Mouse (Mus musculus): Measurements from ENCODE around the gene Ankrd13d.

Gene Ankrd13d

DNA sequence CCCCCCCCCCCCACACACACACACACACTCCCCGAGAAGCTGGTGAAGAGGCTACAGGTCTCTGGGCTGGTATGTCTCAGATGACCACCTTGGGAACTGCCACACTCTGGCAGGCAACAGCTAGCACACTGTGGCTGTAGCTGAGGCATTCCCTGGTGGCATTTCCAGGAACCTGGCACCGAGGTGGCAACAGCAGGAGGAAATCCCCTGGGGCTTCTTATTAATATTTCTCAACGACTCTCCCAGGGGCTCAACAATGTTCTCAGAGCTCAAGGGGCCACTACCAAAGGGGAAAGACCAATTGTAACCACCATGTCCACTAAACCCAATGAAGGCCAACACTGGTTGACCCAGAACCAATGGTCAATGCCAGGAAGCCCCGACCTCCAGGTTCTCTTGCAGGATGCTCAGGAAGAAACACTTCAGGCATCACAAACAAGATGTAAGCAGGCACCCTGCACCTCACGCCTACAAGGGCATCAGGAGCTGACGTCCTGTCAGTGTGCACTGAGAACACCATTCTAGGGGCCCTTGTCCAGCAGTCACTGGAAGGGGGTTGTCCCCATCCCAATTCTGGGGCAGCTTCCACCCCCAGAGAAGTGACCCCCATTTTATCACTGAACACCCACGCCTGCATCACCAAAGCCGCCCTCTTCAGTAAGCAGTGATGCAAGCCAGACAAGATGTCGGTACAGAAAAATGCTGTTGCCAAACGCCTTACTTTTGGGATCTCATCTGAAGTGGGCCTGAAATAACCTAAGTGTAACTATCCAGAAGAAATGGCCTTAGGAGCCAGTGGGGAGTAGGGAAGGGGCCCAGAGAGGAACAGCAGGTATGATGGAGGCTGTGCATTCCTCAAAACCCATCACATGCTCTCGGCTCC is 18.2 kb upstream of the Ankrd13d start:
- DNase-seq = no peak

DNA sequence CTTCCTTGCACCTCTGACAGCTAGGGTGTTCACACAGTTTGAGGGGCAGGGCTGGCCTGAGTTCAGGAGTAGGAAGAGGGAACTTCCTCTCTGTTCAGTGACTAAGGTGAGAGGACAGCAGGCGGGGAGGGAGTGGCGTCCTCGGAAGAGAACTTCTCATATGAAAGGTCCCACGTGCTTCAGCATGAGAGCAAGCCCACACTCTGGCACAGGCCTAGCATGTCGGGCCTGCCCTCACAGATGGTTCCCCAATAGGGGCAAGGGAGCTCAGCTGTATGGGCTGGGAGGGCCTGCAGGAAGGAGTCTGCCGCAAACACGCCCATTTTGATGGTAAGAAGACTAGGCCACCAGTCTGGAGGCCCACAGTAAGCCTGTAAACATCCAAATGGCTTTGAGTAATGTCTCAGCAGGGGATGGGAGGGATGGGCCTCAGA is 17.4 kb upstream of the Ankrd13d start:
- DNase-seq = no peak

DNA sequence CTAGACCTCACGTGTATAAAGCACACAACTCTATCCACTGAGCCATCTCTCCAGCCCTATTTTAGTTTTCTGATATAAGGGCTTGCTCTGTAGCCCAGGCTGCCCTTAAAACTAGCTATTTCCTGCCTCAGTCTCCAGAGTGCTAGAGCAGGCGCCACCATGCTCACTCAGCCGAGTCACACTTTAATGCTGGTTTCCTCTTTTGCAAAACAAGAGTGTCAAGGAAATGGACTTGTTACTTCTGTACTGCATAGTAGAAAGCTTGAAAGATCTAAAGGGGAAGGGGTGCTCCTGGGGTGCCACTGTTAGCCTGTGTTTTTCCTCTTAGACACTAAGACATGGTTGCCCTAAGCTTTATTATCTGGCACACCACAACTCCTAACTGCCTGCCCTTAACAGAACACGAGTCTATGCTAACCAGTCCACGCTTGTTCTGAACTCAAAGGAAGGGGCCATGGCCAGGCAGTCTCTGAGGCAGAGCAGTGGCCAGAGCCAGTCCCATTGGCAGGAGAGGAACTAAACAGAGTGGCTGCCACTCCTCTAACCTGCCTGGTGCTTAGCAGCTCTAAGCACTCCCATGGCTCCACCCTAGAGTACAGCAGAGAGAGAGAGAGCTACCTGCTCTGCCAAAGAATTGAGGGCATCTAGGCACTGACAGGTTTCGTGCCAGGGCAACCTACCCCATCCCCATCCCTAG is 16.8 kb upstream of the Ankrd13d start:
- DNase-seq = no peak

DNA sequence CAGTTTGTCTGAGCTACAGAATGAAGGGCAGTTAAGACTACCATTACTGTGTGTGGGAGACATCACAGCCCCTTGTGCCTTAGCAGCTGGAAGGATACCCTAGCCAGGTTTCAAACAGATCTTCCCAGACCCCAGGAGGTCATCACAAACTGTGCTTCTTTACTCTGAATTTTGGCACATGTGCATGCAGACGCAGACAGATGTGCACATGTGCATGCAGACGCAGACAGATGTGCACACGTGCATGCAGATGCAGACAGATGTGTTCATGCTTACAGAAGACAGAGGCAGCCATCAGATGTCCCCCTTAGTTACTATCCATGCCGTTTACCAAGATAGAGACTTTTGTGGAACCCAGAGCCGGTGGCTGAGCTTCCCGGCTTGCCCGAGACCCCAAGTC is 16.2 kb upstream of the Ankrd13d start:
- DNase-seq = no peak

DNA sequence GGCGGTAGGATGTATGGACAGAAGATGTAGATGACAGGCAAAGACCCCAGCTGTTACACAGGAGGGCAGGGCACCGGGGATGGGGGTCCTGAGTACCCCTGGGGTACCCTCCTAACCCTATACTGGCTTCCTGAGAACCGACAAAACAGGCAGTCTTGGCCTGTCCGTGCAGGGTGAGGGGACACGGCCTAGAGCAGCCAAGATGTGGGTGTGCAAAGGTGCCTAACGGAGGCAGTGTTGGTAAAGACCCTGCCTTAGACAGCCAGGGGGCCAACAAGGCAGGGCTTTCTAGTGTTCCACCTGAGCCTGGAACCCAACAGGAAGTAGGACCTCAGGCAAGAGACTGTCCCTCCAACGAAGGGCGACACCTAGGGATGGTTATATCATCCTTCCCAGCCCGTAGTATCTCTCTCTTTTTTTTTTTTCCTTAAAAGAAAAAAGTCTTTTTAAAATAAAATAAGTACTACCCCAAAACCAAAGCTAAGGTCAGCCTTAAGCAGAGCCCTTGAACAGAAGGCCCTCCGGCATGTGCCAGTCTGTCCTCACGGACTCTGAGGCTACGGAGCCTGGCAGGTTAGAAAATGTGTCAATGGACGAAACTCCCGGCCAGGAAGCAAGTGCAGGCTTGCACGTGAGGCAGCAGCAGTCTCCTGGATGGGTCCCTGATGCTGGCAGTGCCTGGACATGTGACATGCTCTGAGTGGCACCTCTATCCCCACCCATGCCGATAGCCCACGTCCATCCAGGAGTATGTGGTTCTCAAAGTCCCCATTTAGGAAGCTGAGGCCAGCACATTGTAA is 15.6 kb upstream of the Ankrd13d start:
- DNase-seq = no peak

DNA sequence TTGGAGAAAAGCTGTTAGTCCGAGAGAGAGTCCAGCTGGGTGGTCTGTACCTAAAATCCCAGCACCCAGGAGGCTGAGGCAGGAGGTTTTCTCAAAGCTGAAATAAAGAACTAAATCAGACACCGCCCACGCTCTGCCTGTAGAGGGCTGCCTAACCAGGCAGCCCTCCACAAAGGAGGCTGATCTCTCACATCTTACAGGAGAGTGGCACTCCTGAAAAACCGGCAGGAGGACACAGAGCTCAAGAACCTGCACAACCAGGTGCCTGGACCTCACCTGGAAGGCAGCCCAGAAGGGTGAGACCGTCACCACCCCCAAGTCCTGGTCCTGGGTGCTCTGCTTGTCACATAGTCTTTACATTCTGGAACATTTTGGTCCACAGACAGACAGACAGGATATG is 14.9 kb upstream of the Ankrd13d start:
- no peak for DNase-seq

DNA sequence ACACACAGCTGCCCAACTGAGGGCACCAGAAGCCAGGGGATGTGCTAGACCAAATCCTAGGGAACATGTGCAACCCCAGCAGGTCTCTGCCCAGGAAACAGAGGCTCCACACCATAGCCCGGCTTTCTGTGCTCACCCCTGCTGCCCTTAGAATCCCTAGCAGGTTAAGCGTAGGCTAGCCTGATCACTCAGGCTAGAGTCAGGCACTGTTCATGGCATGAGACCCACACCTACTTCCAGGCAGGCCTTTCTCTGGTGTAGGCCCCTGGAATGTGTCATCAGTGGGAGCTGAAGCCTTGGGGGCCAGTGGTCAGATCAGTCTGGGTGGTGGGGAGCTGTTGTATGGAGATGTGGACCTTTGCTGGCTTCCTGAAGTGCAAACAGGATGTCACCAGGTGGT is 13.7 kb upstream of the Ankrd13d start:
- DNase-seq = no peak

DNA sequence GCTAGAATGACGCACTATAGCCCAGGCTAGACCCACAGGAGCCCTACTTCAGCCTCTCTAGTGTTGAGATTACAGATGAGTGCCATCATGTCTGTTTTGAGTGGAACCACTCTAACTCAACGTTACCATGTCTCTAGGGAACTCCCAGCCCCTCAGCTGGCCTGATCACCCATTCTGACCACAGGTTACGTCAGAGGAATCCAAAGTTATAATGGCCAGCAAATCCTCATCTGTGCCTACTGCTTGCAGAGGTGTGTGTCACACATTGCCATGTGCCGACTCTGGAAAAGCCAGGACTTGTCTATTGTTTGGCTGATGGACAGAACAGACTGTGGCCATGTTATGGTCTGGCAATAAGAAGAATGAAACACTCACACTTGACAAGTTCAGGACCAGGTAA is 12.5 kb upstream of the Ankrd13d start:
- no peak for DNase-seq

DNA sequence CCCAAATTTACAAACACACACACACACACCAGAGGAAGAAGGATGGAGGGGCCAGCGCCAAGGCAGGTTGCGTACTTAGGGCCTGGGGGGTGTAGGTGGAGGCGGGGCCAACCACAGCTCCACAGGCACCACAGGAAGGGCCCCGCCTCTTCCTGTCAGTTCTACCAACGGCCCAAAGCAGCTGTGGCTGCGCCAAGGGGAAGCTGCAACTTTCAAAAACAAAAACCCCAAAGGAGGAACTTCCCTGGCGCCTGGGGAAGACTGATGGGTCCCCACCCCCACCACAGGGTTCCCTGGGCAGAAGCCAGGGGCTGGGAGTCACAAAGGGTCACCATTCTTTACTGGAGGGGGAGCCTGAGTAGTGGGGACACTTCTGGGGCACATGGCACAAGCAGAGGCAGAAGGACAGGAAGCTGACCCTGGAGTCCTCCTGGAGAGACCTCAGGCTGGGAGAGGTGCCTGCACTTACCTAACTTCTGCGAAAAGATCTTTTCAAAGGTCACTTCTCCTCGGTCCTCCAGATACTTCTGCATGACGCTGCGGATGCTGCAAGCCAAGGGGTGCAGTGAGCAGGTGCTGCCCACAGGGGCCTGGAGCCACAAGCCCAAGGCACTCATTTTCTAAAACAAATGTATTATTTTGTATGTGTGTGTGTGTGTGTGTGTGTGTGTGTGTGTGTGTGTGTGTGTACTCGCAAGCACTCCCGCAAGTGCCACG is 11.6 kb upstream of the Ankrd13d start:
- peak; percentile 66 to 74 for DNase-seq

DNA sequence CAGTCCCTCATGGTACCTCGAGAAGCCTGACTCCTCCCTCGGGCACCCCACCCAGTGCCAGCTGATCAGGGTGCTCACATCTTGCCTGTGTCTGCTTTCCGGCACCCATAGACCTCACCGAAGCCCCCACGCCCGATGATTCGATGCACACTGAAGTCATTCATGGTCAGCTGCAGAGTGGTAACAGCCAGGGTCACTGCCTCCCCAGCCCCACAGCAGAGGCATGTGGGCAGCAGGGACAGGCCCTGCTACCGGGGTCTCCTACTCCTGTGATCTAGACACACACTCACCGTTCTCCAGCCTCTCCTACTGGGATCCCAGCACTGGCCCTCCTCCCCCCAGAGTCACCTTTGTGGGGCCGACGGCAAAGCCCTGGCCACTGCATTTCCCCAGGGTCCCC is 8.2 kb upstream of the Ankrd13d start:
- no peak for DNase-seq

DNA sequence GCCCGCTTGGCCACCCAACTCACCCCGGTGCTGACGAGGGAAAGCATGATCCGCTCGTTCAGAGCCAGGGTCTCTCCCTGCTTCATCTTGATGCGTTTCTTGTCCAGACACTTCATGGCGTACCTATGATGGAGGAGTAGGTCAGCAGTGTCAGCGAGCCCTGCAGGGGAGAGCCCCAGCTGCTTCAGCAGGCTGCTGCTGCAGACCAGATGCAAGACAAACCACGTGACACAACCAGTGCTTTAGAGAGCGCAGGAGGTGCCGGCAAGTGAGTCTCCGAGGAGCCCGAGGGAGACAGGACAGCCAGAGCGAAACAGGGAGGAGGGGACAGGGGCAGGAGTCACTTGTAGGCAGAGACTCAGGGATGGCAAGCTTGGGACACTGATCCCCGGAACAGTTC is 7.8 kb upstream of the Ankrd13d start:
- DNase-seq = no peak

DNA sequence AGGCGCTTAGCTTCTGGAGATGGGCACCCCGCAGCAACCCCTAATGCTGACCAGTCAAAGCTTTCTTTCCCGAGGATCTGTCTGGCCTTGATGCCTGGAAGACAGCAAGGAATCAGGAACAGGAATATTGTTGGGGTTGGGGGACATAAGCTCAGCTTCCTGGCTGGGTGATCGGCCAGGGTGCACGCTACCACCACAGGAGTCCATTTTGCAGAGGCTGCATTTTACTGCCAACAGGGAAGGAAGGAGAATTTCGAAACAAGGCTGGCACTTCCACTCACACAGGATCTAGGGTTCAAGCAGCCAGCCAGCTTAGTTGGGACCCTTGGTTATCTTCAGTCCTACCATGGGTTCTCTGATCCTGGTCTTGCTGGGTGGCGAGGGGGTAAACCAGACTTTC is 716 bp upstream of the Ankrd13d start:
- no peak for DNase-seq

DNA sequence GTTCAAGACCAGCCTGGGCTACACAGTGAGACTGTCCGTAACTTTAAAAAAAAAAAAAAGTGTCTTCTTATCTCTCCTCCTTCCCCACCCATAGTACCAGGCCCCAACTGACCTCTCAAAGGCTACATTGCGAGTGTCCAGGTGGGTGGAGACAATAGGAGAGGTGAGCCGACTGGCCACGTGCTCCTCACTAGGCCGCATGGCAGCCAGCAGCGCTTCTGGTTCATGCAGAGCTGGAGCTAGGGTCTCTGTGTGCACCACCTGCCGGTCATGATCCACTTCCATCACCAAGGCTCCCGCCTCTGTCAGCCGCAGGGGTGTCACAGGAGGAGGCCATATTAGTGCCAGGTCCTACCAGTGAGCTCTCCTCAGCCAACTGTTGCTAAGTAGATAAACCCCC is 2.5 kb downstream of the Ankrd13d start:
- no peak for DNase-seq

DNA sequence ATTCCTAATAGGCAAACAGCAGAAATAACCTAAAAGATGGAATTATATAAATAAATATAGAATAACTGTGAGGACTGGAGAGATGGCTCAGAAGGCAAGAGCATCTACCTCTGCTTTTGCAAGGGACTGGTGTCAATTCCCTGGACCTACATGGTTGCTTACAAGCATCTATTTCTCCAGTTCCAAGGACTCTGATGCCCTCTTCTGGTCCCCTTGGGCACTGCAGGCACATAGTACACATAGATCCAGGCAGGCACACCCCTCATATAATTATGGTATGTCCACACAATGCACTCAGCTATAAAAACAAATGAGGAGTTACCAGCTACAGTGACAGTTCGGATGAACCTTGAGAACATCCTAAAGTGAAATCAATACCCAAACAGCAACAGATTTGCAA is 3.5 kb downstream of the Ankrd13d start:
- no peak for DNase-seq

DNA sequence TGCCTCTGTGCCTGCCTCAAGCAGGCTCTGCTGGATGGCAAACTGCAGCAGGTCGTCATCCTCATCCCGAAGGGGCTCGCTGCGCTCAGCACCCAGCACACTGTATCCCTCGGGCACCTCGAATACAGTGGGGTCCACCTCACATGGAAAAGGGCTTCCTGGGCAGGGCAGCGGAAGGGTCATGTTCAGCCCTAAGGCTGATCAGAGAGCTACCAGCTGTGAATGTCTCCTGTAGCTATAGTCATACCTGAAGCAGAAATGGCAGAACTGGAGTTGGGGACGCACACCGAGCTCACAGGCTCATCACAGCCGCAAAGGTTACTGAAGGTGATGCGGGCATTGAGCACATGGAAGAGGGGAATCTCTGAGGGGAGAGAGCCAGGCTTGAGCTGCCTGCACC is 12.0 kb downstream of the Ankrd13d start:
- DNase-seq = no peak

DNA sequence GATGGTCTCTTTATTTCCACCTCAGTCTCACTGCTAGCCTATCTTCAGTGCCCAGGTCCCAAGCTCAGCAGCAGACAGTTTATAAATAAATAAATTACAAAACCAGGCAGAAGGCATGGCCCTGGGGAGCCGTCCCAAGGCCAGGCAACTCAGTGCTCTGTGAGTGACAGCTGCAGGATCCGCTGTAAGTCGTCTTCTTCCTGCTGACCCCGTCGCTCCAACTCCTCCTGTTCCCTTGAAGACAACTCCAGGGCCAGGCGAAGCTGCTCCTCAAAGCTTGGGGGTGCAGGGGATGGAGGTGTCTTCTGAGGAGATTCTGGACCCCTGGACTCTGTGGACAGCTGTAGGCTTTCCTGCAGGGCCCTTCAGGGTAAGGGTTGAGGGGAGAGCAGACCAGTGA is 12.8 kb downstream of the Ankrd13d start:
- no peak for DNase-seq

DNA sequence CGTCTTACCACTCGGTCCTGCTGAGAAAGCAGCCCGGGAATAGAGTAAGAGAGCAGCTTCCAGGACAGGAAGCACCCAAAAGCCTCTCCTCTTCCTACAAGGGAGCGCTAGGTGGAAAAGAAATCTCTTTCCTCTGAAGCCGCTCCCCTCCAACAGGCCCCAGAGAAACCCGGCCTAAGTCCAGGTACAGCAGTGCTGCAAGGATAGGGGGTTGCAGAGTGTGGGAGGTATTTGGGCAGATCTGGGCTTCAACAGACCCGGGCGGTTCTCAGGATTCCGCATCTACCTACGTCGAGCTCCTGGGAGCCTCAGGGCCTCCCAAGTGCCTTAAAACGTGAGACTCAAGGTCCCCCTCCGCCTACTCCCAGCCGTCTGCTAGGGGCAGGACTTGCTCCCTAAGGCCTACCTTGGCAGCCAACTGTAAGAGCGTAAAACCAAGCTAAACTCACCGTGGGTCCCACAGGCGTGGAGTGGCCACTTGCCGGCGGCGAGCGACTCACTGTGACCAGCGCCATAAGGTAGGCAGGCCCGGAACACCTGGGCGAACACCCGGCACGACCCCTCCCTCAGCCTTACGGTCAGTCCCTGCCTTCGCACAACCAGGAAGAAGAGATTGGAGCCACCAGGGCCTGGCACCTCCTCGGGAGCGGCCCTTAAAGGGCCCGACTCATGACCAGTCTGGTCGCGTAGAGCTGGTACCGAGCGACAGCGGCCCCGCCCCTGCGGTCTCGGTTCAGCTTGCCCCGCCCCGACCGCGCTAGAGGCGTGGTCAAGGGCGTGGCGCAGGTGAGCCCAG is 14.2 kb downstream of the Ankrd13d start, which contains the start of gene Ssh3:
Ssh3 (minus strand) TSS at position 615 of the 796 bp plus-strand sequence.
- DNase-seq = peak; percentile 90 to 92

DNA sequence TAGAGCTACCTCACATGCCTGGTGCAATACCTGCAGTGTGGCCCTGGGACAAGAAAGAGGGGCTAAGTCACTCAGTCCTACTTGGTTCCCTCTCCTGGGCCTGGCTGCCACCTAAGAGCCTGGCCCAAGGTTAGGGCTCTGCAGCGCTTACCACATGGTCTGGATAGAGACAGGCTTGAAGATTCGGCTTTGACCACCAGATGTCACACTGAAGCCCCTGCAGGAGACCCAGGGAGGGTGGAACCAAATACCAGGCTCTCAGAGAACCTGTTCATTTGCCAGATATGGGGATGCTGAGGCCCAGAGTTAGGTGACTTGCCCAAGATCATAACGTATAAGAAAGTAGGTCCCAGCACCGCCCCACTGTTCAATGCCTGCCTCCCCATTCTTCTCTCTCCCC is 17.0 kb downstream of the Ankrd13d start:
- no peak for DNase-seq

DNA sequence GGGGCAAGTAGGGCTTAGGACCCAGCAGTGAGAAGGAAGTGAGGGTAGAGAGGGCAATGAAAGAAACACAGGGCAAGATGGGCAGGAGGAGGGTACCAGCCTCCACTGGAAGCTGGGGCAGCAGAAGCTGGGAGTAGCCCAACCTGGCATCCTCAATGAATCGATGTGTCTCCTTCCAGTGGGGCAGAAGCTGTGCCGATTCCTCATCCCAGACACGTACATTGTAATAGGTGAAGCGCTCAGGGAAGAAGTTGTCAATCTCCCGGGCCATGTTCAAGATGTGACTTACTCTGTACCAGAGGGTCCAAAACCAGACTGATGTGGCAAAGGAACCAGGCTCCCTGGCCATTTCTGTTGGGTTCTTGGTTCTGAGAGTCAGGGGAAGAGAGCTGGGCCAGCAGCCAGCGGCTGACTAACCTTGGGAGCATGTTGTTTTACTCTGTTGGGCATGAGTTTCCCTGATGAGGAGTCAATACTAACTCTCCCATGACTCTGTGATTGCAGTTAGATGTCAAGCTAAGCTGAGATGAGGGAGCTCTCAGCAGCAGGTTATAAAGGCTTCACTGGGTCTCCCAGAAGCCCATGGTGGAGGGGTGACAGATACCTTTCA is 18.7 kb downstream of the Ankrd13d start:
- DNase-seq = no peak

DNA sequence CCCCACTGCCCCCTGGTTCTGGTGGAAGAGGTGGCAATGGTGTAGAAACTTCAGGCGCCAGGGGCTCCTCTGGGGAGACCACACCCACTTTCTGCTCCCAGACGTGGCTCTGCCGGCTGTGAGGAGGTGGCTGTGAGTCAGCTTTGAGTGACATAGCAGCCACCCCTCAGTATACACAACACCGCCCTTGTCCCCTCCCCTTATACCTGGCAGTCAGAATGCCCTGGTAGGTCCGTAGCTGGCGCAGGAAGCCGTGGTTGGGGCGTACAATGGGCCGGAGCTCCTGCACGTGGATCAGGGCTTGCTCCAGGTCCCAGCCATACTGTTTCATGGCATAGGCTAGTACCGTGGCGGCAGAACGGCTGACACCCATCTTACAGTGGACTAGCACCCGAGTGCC is 19.2 kb downstream of the Ankrd13d start:
- no peak for DNase-seq

DNA sequence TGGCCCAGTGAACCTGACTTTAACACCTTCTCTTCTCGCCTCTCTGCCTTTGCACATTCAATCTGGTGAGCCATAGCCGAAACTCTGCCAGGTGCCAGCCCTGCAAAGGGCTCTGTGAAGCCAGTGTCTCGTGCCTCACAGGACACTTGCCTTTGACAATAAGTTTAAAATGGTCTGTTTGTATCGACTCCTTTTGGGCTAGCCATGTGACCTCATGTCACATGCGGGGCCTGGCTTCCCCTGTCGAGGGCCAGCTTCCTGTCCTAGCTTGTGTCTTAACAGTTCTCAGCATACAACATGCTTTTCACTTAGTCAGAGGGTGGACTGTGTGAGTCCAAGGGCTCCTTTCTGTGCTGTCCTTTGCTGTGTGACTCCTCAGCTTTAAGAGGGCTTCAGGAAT is 20.2 kb downstream of the Ankrd13d start:
- no peak for DNase-seq
